Mouse (Mus musculus): ENCODE measurements around the gene Dguok. TPM values are rescaled to one million over a fixed set of nuclear protein-coding genes. Genes with fewer than 3 reads are reported as not detected.

Gene Dguok
- polyA plus RNA-seq, 1 experiment from 2014 or later, result 63.0 TPM

DNA sequence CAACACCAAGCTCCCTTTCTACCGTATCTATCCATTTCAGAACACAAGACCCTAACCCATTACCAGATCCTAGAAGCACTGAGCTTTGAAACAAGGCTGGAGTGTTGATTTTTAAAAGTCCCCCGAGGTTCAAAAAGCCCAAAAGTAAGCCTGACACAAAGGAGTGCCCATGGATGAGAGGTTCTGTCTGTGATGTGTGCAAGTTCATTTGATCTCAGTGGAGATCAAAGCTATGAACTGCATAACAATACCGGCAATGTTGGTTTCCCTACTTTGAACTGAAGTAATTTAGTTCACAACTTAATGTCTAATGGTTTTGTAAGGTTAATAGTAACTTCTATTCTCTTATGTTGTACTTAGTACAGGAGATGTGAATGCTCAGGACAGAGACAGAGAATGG is 69.5 kb downstream of the Dguok start:
- WGBS, result 80% methylated on average over 3 of the region's 3 CpGs
- H3K27ac ChIP-seq (ENCODE audit: low read depth, low read length), result no peak overlapping the region
- peaks cover 3% of the 10 kb centered on the region; the same call in 1 of the 2 replicates for H3K36me3 ChIP-seq (ENCODE audit: control insufficient read depth, insufficient read depth, low read length)
- ATAC-seq (ENCODE audit: insufficient read depth, low FRiP score, low TSS enrichment) (no peak), DNase-seq (ENCODE audit: low spot score) (no peak)
- H3K27me3 ChIP-seq (ENCODE audit: control insufficient read depth, insufficient read depth, low read length), result no peaks in the 10 kb centered on the region
- H3K9me3 ChIP-seq (ENCODE audit: control insufficient read depth, low read length), result no peaks in the 10 kb centered on the region
- H3K9ac ChIP-seq (ENCODE audit: low read length), result no peak overlapping the region
- H3K4me2 ChIP-seq (ENCODE audit: low read depth), result no peak overlapping the region
- peaks cover 38% of the 10 kb centered on the region for H3K4me1 ChIP-seq (ENCODE audit: control insufficient read depth, insufficient read depth, low read length)
- H3K4me3 ChIP-seq (ENCODE audit: low read depth, low read length), result no peak overlapping the region

- H3K9me3 ChIP-seq (ENCODE audit: control insufficient read depth, low read length), result no peaks in the 10 kb centered on the region
- WGBS, result 79% methylated on average over 4 of the region's 4 CpGs
- peaks cover 3% of the 10 kb centered on the region; the same call in 1 of the 2 replicates for H3K36me3 ChIP-seq (ENCODE audit: control insufficient read depth, insufficient read depth, low read length)
- DNase-seq (ENCODE audit: low spot score) (no peak), ATAC-seq (ENCODE audit: insufficient read depth, low FRiP score, low TSS enrichment) (no peak)
- peaks cover 32% of the 10 kb centered on the region for H3K4me1 ChIP-seq (ENCODE audit: control insufficient read depth, insufficient read depth, low read length)
- no peak overlapping the region for H3K4me2 ChIP-seq (ENCODE audit: low read depth)
- no peak overlapping the region for H3K27ac ChIP-seq (ENCODE audit: low read depth, low read length)
- no peak overlapping the region for H3K4me3 ChIP-seq (ENCODE audit: low read depth, low read length)
- H3K27me3 ChIP-seq (ENCODE audit: control insufficient read depth, insufficient read depth, low read length), result no peaks in the 10 kb centered on the region
- H3K9ac ChIP-seq (ENCODE audit: low read length), result no peak overlapping the region
Observed at GRCm38 (mm10) chr6:83436547-83436946, 70.2 kb downstream of the Dguok start.

- ATAC-seq (ENCODE audit: insufficient read depth, low FRiP score, low TSS enrichment) (no peak), DNase-seq (ENCODE audit: low spot score) (peak; percentile 54)
- 52% methylated on average over 5 of the region's 5 CpGs for WGBS
- H3K4me1 ChIP-seq (ENCODE audit: control insufficient read depth, insufficient read depth, low read length), result peaks cover 26% of the 10 kb centered on the region
- peaks cover 3% of the 10 kb centered on the region; the same call in 1 of the 2 replicates for H3K36me3 ChIP-seq (ENCODE audit: control insufficient read depth, insufficient read depth, low read length)
- H3K27ac ChIP-seq (ENCODE audit: low read depth, low read length), result peak overlapping the region; percentile 60; the same call in 1 of the 2 replicates
- H3K9me3 ChIP-seq (ENCODE audit: control insufficient read depth, low read length), result no peaks in the 10 kb centered on the region
- H3K27me3 ChIP-seq (ENCODE audit: control insufficient read depth, insufficient read depth, low read length), result no peaks in the 10 kb centered on the region
- no peak overlapping the region for H3K4me3 ChIP-seq (ENCODE audit: low read depth, low read length)
- no peak overlapping the region for H3K4me2 ChIP-seq (ENCODE audit: low read depth)
- peak overlapping the region; percentile 18; the same call in 1 of the 2 replicates for H3K9ac ChIP-seq (ENCODE audit: low read length)
Observed at GRCm38 (mm10) chr6:83435174-83435573, 71.6 kb downstream of the Dguok start.

- no peak overlapping the region for H3K4me2 ChIP-seq (ENCODE audit: low read depth)
- H3K9ac ChIP-seq (ENCODE audit: low read length), result no peak overlapping the region
- peaks cover 19% of the 10 kb centered on the region for H3K4me1 ChIP-seq (ENCODE audit: control insufficient read depth, insufficient read depth, low read length)
- H3K27me3 ChIP-seq (ENCODE audit: control insufficient read depth, insufficient read depth, low read length), result no peaks in the 10 kb centered on the region
- no peak for ATAC-seq (ENCODE audit: insufficient read depth, low FRiP score, low TSS enrichment)
- no peaks in the 10 kb centered on the region for H3K9me3 ChIP-seq (ENCODE audit: control insufficient read depth, low read length)
- H3K36me3 ChIP-seq (ENCODE audit: control insufficient read depth, insufficient read depth, low read length), result peaks cover 2% of the 10 kb centered on the region; the same call in 1 of the 2 replicates
- DNase-seq (ENCODE audit: low spot score), result no peak
- 86% methylated on average over 4 of the region's 4 CpGs for WGBS
- H3K4me3 ChIP-seq (ENCODE audit: low read depth, low read length), result no peak overlapping the region
- H3K27ac ChIP-seq (ENCODE audit: low read depth, low read length), result no peak overlapping the region
Observed at GRCm38 (mm10) chr6:83433546-83433945, 73.2 kb downstream of the Dguok start.

DNA sequence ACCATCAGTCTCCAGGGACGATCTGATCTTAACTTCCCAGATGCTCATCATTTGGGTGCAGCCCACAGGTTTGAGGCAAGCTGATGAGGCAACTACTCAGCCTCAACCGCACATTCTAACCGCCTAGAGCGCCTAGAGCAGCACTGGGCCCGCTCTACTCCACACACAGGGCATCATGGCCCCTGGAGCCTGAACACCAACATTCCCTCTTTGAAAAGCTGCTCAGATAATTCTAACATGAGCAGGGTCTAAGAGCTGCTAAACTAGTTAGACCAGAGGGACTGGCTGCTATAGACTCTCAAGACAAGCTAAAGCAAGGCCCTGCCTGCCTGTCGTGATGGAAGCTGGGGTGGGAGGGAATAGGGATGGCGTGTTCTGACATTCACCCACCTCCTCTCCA is 73.8 kb downstream of the Dguok start:
- H3K9me3 ChIP-seq (ENCODE audit: control insufficient read depth, low read length), result no peaks in the 10 kb centered on the region
- H3K27ac ChIP-seq (ENCODE audit: low read depth, low read length), result no peak overlapping the region
- H3K4me3 ChIP-seq (ENCODE audit: low read depth, low read length), result no peak overlapping the region
- no peak for DNase-seq (ENCODE audit: low spot score)
- no peak for ATAC-seq (ENCODE audit: insufficient read depth, low FRiP score, low TSS enrichment)
- no peak overlapping the region for H3K4me2 ChIP-seq (ENCODE audit: low read depth)
- no peaks in the 10 kb centered on the region for H3K27me3 ChIP-seq (ENCODE audit: control insufficient read depth, insufficient read depth, low read length)
- H3K4me1 ChIP-seq (ENCODE audit: control insufficient read depth, insufficient read depth, low read length), result peaks cover 21% of the 10 kb centered on the region
- no peak overlapping the region for H3K9ac ChIP-seq (ENCODE audit: low read length)
- 89% methylated on average over 7 of the region's 7 CpGs for WGBS
- H3K36me3 ChIP-seq (ENCODE audit: control insufficient read depth, insufficient read depth, low read length), result peaks cover 2% of the 10 kb centered on the region; the same call in 1 of the 2 replicates

Other genes with a start within 250 kb of the Dguok start
- gene Mthfd2, start 181.1 kb downstream of the Dguok start, polyA plus RNA-seq (2014; fragmentation: Nextera tagmentation; extraction: Ambion mirVana), result 43.1 and 45.7 TPM in 2 replicates
- 69.5 and 72.3 TPM in 2 replicates for gene Mob1a, start 181.0 kb downstream of the Dguok start, polyA plus RNA-seq (2014; fragmentation: Nextera tagmentation; extraction: Ambion mirVana)
- 106 and 115 TPM in 2 replicates for gene Bola3, start 157.8 kb downstream of the Dguok start, polyA plus RNA-seq (2014; fragmentation: Nextera tagmentation; extraction: Ambion mirVana)
- gene Tet3, start 47.9 kb downstream of the Dguok start, polyA plus RNA-seq (2014; fragmentation: Nextera tagmentation; extraction: Ambion mirVana), result 47.3 and 48.8 TPM in 2 replicates
- gene Actg2, start 29.3 kb upstream of the Dguok start, polyA plus RNA-seq (2014; fragmentation: Nextera tagmentation; extraction: Ambion mirVana), result 0.66 and 1.8 TPM in 2 replicates
- gene Stambp, start 65.8 kb upstream of the Dguok start, polyA plus RNA-seq (2014; fragmentation: Nextera tagmentation; extraction: Ambion mirVana), result 24.7 and 27.9 TPM in 2 replicates
- gene Clec4f, start 149.2 kb upstream of the Dguok start, polyA plus RNA-seq (2014; fragmentation: Nextera tagmentation; extraction: Ambion mirVana), result not detected in 2 replicates
- not detected in 2 replicates for gene Cd207, start 170.9 kb upstream of the Dguok start, polyA plus RNA-seq (2014; fragmentation: Nextera tagmentation; extraction: Ambion mirVana)
- not detected in 2 replicates for gene Vax2, start 204.3 kb upstream of the Dguok start, polyA plus RNA-seq (2014; fragmentation: Nextera tagmentation; extraction: Ambion mirVana)
- not detected in 2 replicates for gene Atp6v1b1, start 236.0 kb upstream of the Dguok start, polyA plus RNA-seq (2014; fragmentation: Nextera tagmentation; extraction: Ambion mirVana)

All from neural tube, embryonic 11.5 days (tissue).